Mouse (Mus musculus) kidney, postnatal 0 days (tissue): ENCODE measurements around the gene Ppp5c. TPM values are rescaled to one million over a fixed set of nuclear protein-coding genes. Genes with fewer than 3 reads are reported as not detected.

ENCODE experiments used
- ATAC-seq: fragments of 200-750 bp; cut with Nextera tagmentation; replicated peaks from 2 replicates; pipeline ENCODE4 v1.8.0; 2017; ENCODE audit warnings: low read depth, moderate number of reproducible peaks, moderate TSS enrichment, moderate library complexity; ENCODE audit not compliant: low FRiP score
- DNase-seq: peaks from one replicate; pipeline ENCODE4 v3.0.0-alpha.2; 2016; ENCODE audit warnings: low spot score
- H3K27ac ChIP-seq: fragments of 300-500 bp; sonication (generic); 2 replicates; pipeline ENCODE4 v1.5.1; 2014; ENCODE audit warnings: mild to moderate bottlenecking
- H3K27me3 ChIP-seq: fragments of 300-500 bp; sonication (generic); 2 replicates; pipeline ENCODE4 v1.6.1; 2014; ENCODE audit warnings: low read length, mixed read lengths; ENCODE audit not compliant: insufficient read depth
- H3K36me3 ChIP-seq: fragments of 300-500 bp; sonication (generic); 2 replicates; pipeline ENCODE4 v1.6.1; 2014; ENCODE audit warnings: low read length, mixed read lengths; ENCODE audit not compliant: insufficient read depth
- H3K4me1 ChIP-seq: fragments of 300-500 bp; sonication (generic); replicated peaks from 2 replicates; pipeline ENCODE4 v1.6.1; 2014; ENCODE audit warnings: antibody characterized with exemption, low read length, mixed read lengths; ENCODE audit not compliant: insufficient read depth
- H3K4me2 ChIP-seq: fragments of 300-500 bp; sonication (generic); 2 replicates; pipeline ENCODE4 v1.6.1; 2014; ENCODE audit warnings: mild to moderate bottlenecking, low read length, moderate library complexity, mixed read lengths
- H3K4me3 ChIP-seq: fragments of 300-500 bp; sonication (generic); replicated peaks from 2 replicates; pipeline ENCODE4 v1.5.1; 2014; ENCODE audit warnings: low read depth, low read length
- H3K9ac ChIP-seq: fragments of 300-500 bp; sonication (generic); 2 replicates; pipeline ENCODE4 v1.6.1; 2014; ENCODE audit warnings: low read depth, low read length
- H3K9me3 ChIP-seq: fragments of 300-500 bp; sonication (generic); replicated peaks from 2 replicates; pipeline ENCODE4 v1.6.1; 2016; ENCODE audit warnings: low read length, inconsistent platforms, mixed read lengths
- CTCF ChIP-seq: IDR thresholded peaks from 2 replicates; pipeline ENCODE4 v1.5.1; 2016; ENCODE audit warnings: antibody characterized with exemption, low read depth, mild to moderate bottlenecking, moderate library complexity
- WGBS: fragments of 180-500 bp; shearing (Covaris S2); extraction: QIAGEN DNeasy Blood & Tissue Kit; methylation state at CpG from one replicate; pipeline ENCODE4 v1.1.7; 2014; 5-methylcytosine and 5-hydroxymethylcytosine counted together
- polyA plus RNA-seq: library from polyadenylated mRNA; unstranded; fragments of >200 nt; fragmentation: Nextera tagmentation; extraction: Ambion mirVana; gene quantifications from 2 replicates; pipeline ENCODE4 v1.2.1, GENCODE M21; 2015

Gene Ppp5c
- polyA plus RNA-seq, 1 experiment from 2014 or later = 82.0 TPM

DNA sequence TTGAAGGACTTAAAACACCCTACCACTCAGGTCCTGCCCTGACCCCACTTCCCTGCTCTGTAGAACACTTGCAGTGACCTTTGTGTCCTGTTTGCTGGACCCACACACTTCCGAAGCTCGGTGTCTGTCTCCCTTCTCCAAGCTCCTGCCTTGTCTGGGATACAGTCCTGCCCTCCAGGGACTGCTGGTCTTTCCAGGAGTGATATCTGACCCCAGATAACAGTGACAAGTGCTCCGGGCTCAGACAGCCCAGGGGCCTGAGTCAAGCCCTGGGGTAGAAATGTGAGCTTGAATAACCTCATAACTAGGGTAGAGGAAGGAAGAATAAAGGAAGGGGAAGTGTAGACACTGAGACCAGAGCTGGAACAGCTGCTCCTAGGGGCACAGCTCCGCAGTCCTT, 4.0 kb downstream of the Ppp5c start:
- peak overlapping the region; percentile 6; the same call in 1 of the 2 replicates for H3K4me2 ChIP-seq
- H3K36me3 ChIP-seq = 0 out of 2 replicates have a peak, but pooled peaks cover 15% of the 10 kb centered on the region
- 54% methylated on average over 4 of the region's 4 CpGs for WGBS
- H3K27me3 ChIP-seq = no peaks in the 10 kb centered on the region
- peaks cover 31% of the 10 kb centered on the region for H3K4me1 ChIP-seq
- DNase-seq = no peak
- no peak overlapping the region for H3K9ac ChIP-seq
- TF ChIP-seq CTCF = no peak
- H3K27ac ChIP-seq = peak overlapping the region; percentile 76
- ATAC-seq = no peak
- H3K4me3 ChIP-seq = no peak overlapping the region
- H3K9me3 ChIP-seq = no peaks in the 10 kb centered on the region

DNA sequence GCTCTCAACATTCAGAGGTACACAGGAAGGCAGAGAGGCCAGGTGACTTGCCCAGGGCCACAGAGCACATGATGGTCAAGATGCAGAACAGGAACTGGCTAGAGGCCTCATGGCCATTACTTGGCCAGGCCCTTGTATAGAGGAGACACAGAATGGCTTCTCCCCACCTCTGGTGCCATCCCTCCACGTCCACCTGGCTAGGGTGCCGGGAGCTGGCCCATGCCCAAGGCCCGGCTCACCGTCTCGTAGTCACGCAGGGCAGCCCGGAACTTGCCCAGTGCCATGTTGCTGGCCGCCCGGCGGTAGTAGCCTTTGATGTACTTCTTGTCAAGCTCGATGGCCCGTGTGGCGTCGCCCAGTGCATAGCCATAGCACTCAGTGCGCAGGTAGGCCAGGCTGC, 5.5 kb downstream of the Ppp5c start:
- DNase-seq = no peak
- 96% methylated on average over 15 of the region's 15 CpGs for WGBS

DNA sequence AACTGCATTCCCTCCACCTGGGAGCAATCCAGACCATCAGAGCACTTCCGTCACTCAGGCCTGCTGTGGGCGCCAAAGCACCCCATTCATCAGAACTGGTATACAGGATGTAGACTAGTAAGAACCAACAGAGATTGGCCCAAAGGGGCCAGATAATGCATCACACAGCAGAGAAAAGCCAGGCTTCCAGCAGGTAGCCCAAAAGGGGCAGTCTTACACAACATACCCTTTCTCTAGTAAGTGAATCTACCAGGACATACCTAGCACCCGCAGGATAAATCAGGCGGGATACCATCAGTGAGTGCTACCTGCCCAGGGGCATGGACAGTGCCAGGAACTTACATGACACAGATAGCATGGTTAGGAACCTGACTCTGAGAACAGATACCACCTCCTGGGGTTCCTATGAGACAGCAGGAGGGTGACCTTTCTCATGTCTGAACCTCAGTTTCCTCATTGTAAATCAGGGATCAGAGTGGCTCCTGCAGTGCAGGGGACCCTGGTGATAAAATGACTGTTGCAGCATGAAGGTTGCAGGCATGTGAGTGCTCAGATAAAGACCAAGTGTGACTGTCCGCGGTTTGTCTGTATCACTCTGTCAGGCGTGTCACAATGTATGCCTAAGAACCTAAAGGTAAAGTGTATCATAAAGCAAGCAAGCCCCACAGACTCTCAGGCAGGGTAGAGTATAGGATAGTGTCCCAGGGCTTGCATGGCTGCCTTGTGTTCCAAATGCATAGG, 8.1 kb downstream of the Ppp5c start:
- H3K36me3 ChIP-seq = 0 out of 2 replicates have a peak, but pooled peaks cover 34% of the 10 kb centered on the region
- no peak overlapping the region for H3K4me3 ChIP-seq
- no peak for ATAC-seq
- no peak for TF ChIP-seq CTCF
- H3K4me1 ChIP-seq = peaks cover 15% of the 10 kb centered on the region
- H3K27ac ChIP-seq = no peak overlapping the region
- no peaks in the 10 kb centered on the region for H3K27me3 ChIP-seq
- H3K9me3 ChIP-seq = no peaks in the 10 kb centered on the region
- H3K9ac ChIP-seq = no peak overlapping the region
- WGBS = 92% methylated on average over 7 of the region's 7 CpGs
- no peak for DNase-seq
- H3K4me2 ChIP-seq = no peak overlapping the region

More for the DNA sequence above, 5.5 kb downstream of the Ppp5c start:
- H3K4me2 ChIP-seq = no peak overlapping the region
- no peaks in the 10 kb centered on the region for H3K27me3 ChIP-seq
- peaks cover 31% of the 10 kb centered on the region for H3K4me1 ChIP-seq
- no peak for TF ChIP-seq CTCF
- H3K9ac ChIP-seq = no peak overlapping the region
- H3K36me3 ChIP-seq = 0 out of 2 replicates have a peak, but pooled peaks cover 25% of the 10 kb centered on the region
- no peak overlapping the region for H3K27ac ChIP-seq
- no peak overlapping the region for H3K4me3 ChIP-seq
- H3K9me3 ChIP-seq = no peaks in the 10 kb centered on the region
- ATAC-seq = no peak

DNA sequence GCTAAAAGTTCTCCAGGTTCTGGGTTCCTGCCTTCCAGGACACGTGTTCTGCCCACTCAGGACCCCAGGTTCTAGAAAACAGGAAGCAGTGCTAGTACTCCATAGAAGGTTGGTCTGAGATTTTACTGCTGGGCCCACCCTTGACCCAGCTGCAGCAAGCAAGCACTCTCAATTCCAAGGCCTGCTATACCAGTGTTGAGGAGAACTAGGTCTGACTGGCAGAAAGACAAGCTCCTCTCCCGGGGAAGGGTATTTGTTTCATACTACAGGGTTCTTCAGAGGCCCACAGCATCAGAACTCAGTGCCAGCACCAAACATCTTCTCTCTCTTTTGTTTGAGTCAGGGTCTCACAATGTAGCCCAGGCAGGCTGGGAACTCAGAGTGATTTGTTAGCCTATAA, 9.8 kb downstream of the Ppp5c start:
- no peak overlapping the region for H3K4me3 ChIP-seq
- no peak overlapping the region for H3K4me2 ChIP-seq
- peaks cover 49% of the 10 kb centered on the region; the same call in 1 of the 2 replicates for H3K36me3 ChIP-seq
- no peaks in the 10 kb centered on the region for H3K27me3 ChIP-seq
- H3K9me3 ChIP-seq = no peaks in the 10 kb centered on the region
- no peak for ATAC-seq
- no peak for TF ChIP-seq CTCF
- H3K27ac ChIP-seq = no peak overlapping the region
- peaks cover 3% of the 10 kb centered on the region; the same call in 1 of the 2 replicates for H3K4me1 ChIP-seq
- 82% methylated on average over 2 of the region's 2 CpGs for WGBS
- DNase-seq = no peak
- no peak overlapping the region for H3K9ac ChIP-seq

DNA sequence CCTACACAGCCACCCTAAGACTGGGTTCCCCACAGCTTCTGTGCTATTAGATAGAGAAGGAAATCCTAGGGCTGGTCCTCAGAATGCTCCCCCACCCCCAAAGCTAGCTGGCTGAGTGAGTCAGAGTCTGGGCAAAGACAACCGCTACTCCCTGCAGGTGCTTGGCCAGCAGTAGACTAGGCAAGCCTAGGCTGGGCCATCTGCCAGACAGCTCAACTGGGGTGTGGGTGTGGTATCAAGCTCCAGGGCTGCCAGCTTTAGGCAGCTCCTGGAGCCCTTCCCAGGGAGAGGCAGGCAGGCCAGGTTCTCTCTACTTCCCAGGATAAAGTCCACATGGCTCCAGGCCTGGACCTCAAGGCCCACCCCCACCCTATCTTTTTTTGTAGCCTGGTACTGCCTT, 10.7 kb downstream of the Ppp5c start:
- Histone ChIP-seq H3K4me2 (no peak overlapping the region), H3K4me3 (no peak overlapping the region), H3K9ac (no peak overlapping the region), H3K4me1 (no peaks in the 10 kb centered on the region), H3K27me3 (no peaks in the 10 kb centered on the region), H3K27ac (no peak overlapping the region), H3K36me3 (peaks cover 51% of the 10 kb centered on the region), H3K9me3 (no peaks in the 10 kb centered on the region)
- WGBS = 68% methylated on average over 1 of the region's 1 CpGs
- ATAC-seq (peak; percentile 78), DNase-seq (no peak)
- TF ChIP-seq CTCF = no peak

DNA sequence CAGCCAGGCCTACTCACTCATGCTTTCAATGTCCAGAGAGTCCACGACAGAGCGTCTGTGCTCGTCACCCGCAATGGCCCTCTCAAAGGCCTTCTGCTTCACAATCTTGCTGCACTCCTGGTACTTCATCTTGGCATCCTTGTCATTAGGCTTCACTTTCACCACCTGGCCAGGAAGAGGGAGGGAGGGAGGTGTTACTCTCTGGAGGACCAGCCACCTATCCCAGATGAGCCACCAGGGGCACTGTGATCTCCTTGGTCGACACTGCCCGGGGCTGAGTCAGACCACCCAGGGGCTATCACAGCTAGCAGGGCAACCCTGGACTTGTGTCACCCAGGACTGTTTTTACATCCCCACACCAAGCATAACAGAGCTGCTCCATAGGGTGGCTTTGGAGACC, 12.3 kb downstream of the Ppp5c start:
- Histone ChIP-seq H3K4me1 (no peaks in the 10 kb centered on the region), H3K27me3 (no peaks in the 10 kb centered on the region), H3K9ac (no peak overlapping the region), H3K9me3 (no peaks in the 10 kb centered on the region), H3K27ac (no peak overlapping the region), H3K4me3 (no peak overlapping the region), H3K4me2 (no peak overlapping the region), H3K36me3 (peaks cover 52% of the 10 kb centered on the region)
- no peak for ATAC-seq
- no peak for DNase-seq
- 0 out of 2 replicates have a peak, but pooled peaks have one; percentile 33 for TF ChIP-seq CTCF
- WGBS = 85% methylated on average over 6 of the region's 6 CpGs
